Mouse (Mus musculus) forebrain, embryonic 15.5 days (tissue): ENCODE data around the gene Srsf2. TPM values are rescaled to one million over a fixed set of nuclear protein-coding genes. Genes with fewer than 3 reads are reported as not detected.
"Not testable (repeated sequence)": the region's sequence is repeated elsewhere in the genome, so short reads cannot be mapped to it uniquely, and the experiment has no call there.

Source experiments
- ATAC-seq: fragments of 200-750 bp; cut with Nextera tagmentation; replicated peaks from 2 replicates; pipeline ENCODE4 v1.8.0; 2017; ENCODE audit warnings: mild to moderate bottlenecking, moderate TSS enrichment, moderate library complexity
- H3K27ac ChIP-seq: fragments of 300-500 bp; sonication (generic); replicated peaks from 2 replicates; pipeline ENCODE4 v1.5.1; 2015; ENCODE audit warnings: mild to moderate bottlenecking, inconsistent platforms
- H3K27me3 ChIP-seq: fragments of 300-500 bp; sonication (generic); 2 replicates; pipeline ENCODE4 v1.6.1; 2015; ENCODE audit warnings: inconsistent platforms
- H3K36me3 ChIP-seq: fragments of 300-500 bp; sonication (generic); 2 replicates; pipeline ENCODE4 v1.6.1; 2015; ENCODE audit warnings: mild to moderate bottlenecking, inconsistent platforms
- H3K4me1 ChIP-seq: fragments of 300-500 bp; sonication (generic); 2 replicates; pipeline ENCODE4 v1.6.1; 2015; ENCODE audit warnings: inconsistent platforms
- H3K4me2 ChIP-seq: fragments of 300-500 bp; sonication (generic); replicated peaks from 2 replicates; pipeline ENCODE4 v1.6.1; 2015; ENCODE audit warnings: mild to moderate bottlenecking, inconsistent platforms
- H3K4me3 ChIP-seq: fragments of 300-500 bp; sonication (generic); 2 replicates; pipeline ENCODE4 v1.5.1; 2015; ENCODE audit warnings: mild to moderate bottlenecking, inconsistent platforms
- H3K9ac ChIP-seq: fragments of 300-500 bp; sonication (generic); replicated peaks from 2 replicates; pipeline ENCODE4 v1.6.1; 2015; ENCODE audit warnings: mild to moderate bottlenecking, inconsistent platforms
- H3K9me3 ChIP-seq: fragments of 300-500 bp; sonication (generic); 2 replicates; pipeline ENCODE4 v1.6.1; 2016; ENCODE audit warnings: inconsistent platforms
- WGBS: fragments of 180-500 bp; shearing (Covaris S2); methylation state at CpG from one replicate; pipeline ENCODE4 v1.1.7; 2015; ENCODE audit warnings: mixed read lengths; 5-methylcytosine and 5-hydroxymethylcytosine counted together
- polyA plus RNA-seq: library from polyadenylated mRNA; unstranded; fragments of >200 nt; fragmentation: Nextera tagmentation; extraction: Ambion mirVana; gene quantifications from 2 replicates; pipeline ENCODE4 v1.2.1, GENCODE M21; 2015

The Srsf2 gene
- polyA plus RNA-seq, 1 experiment from 2014 or later: 680 TPM

- no peak for ATAC-seq
- Histone ChIP-seq H3K4me2 (peak overlapping the region; percentile 84), H3K36me3 (peaks cover 30% of the 10 kb centered on the region), H3K27me3 (no peaks in the 10 kb centered on the region), H3K9me3 (no peaks in the 10 kb centered on the region), H3K9ac (peak overlapping the region; percentile 84), H3K4me1 (peaks cover 52% of the 10 kb centered on the region), H3K27ac (no peak overlapping the region), H3K4me3 (peak overlapping the region; percentile 90)
- WGBS: 25% methylated on average over 6 of the region's 6 CpGs
These were observed 1.9 kb downstream of the Srsf2 start for GRCm38 (mm10) chr11:116850833-116851477.

GRCm38 (mm10) chr11:116850085-116850484 is 2.8 kb downstream of the Srsf2 start:
- H3K27ac ChIP-seq: no peak overlapping the region
- ATAC-seq: no peak
- H3K4me1 ChIP-seq: peaks cover 50% of the 10 kb centered on the region
- H3K36me3 ChIP-seq: peaks cover 30% of the 10 kb centered on the region
- H3K4me3 ChIP-seq: peak overlapping the region; percentile 90
- H3K9ac ChIP-seq: no peak overlapping the region
- 47% methylated on average over 4 of the region's 4 CpGs for WGBS
- no peaks in the 10 kb centered on the region for H3K9me3 ChIP-seq
- H3K27me3 ChIP-seq: no peaks in the 10 kb centered on the region
- peak overlapping the region; percentile 84 for H3K4me2 ChIP-seq

- H3K9me3 ChIP-seq: no peaks in the 10 kb centered on the region
- H3K4me3 ChIP-seq: no peak overlapping the region
- ATAC-seq: no peak
- H3K4me1 ChIP-seq: peaks cover 49% of the 10 kb centered on the region
- H3K36me3 ChIP-seq: peaks cover 30% of the 10 kb centered on the region
- no peak overlapping the region for H3K9ac ChIP-seq
- no peak overlapping the region for H3K4me2 ChIP-seq
- no peak overlapping the region for H3K27ac ChIP-seq
- H3K27me3 ChIP-seq: no peaks in the 10 kb centered on the region
These were observed 3.3 kb downstream of the Srsf2 start for GRCm38 (mm10) chr11:116849587-116849986.

DNA sequence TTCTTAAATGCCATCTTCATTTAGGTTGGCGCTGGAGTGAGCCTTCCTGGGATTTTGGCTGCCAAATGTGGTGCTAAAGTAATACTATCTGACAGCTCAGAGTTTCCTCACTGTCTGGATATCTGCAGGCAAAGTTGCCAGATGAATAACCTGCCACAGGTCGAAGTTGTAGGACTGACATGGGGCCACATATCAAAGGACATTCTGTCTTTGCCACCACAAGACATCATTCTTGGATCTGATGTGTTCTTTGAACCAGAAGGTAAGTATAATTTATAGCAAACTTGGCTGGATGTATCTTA is 4.1 kb downstream of the Srsf2 start:
- H3K4me1 ChIP-seq: peaks cover 49% of the 10 kb centered on the region
- not testable (repeated sequence) for H3K9me3 ChIP-seq, H3K27me3 ChIP-seq, H3K4me2 ChIP-seq, ATAC-seq, H3K9ac ChIP-seq, H3K4me3 ChIP-seq
- peaks cover 30% of the 10 kb centered on the region for H3K36me3 ChIP-seq
- 73% methylated on average over 2 of the region's 2 CpGs for WGBS
- 0 out of 2 replicates have a peak overlapping the region, but pooled peaks have one; percentile 3 for H3K27ac ChIP-seq

- H3K27ac ChIP-seq: 0 out of 2 replicates have a peak overlapping the region, but pooled peaks have one; percentile 3
- WGBS: 89% methylated on average over 5 of the region's 5 CpGs
- H3K36me3 ChIP-seq: peaks cover 30% of the 10 kb centered on the region
These were observed 4.6 kb downstream of the Srsf2 start for GRCm38 (mm10) chr11:116848086-116848876.

GRCm38 (mm10) chr11:116847187-116848085 is 5.5 kb downstream of the Srsf2 start:
- Histone ChIP-seq H3K4me1 (peaks cover 52% of the 10 kb centered on the region), H3K4me2 (no peak overlapping the region), H3K27me3 (no peaks in the 10 kb centered on the region), H3K4me3 (no peak overlapping the region), H3K9me3 (no peaks in the 10 kb centered on the region), H3K36me3 (peaks cover 30% of the 10 kb centered on the region), H3K27ac (no peak overlapping the region), H3K9ac (no peak overlapping the region)
- no peak for ATAC-seq
- WGBS: 86% methylated on average over 3 of the region's 3 CpGs

More at GRCm38 (mm10) chr11:116848086-116848876, 4.6 kb downstream of the Srsf2 start:
- no peaks in the 10 kb centered on the region for H3K9me3 ChIP-seq
- no peak for ATAC-seq
- H3K27me3 ChIP-seq: no peaks in the 10 kb centered on the region
- no peak overlapping the region for H3K4me3 ChIP-seq
- H3K4me2 ChIP-seq: no peak overlapping the region
- H3K9ac ChIP-seq: no peak overlapping the region
- peaks cover 51% of the 10 kb centered on the region for H3K4me1 ChIP-seq

DNA sequence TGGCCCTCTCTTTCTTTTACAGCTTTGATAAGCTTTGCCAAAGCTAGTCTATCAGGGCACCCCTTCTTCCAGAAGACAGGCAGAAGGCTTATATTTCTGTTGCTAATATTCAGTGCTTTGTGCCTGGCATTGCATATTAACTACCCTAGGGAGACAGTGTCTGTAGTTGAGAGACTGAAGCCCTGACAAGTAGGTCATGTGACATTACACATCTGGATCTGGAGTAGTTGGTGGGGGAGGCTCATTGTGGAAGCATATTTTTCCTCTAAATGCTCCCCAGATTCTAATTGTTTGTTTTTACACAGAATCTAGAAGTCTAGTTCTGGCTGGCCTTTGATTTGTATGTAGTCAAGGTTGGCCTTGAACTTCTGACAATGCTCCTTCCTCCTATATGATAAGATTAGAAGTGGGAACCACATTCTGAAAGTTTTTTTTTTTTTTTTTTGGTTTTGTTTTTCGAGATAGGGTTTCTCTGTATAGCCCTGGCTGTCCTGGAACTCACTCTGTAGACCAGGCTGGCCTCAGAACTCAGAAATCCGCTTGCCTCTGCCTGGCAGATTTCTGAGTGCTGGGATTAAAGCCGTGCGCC is 6.2 kb downstream of the Srsf2 start:
- no peaks in the 10 kb centered on the region for H3K27me3 ChIP-seq
- H3K36me3 ChIP-seq: peaks cover 30% of the 10 kb centered on the region
- H3K4me3 ChIP-seq: no peak overlapping the region
- no peaks in the 10 kb centered on the region for H3K9me3 ChIP-seq
- H3K27ac ChIP-seq: peak overlapping the region; percentile 32; the same call in 1 of the 2 replicates
- H3K9ac ChIP-seq: no peak overlapping the region
- H3K4me2 ChIP-seq: no peak overlapping the region
- WGBS: 70% methylated on average over 4 of the region's 4 CpGs
- peaks cover 59% of the 10 kb centered on the region for H3K4me1 ChIP-seq
- ATAC-seq: no peak

DNA sequence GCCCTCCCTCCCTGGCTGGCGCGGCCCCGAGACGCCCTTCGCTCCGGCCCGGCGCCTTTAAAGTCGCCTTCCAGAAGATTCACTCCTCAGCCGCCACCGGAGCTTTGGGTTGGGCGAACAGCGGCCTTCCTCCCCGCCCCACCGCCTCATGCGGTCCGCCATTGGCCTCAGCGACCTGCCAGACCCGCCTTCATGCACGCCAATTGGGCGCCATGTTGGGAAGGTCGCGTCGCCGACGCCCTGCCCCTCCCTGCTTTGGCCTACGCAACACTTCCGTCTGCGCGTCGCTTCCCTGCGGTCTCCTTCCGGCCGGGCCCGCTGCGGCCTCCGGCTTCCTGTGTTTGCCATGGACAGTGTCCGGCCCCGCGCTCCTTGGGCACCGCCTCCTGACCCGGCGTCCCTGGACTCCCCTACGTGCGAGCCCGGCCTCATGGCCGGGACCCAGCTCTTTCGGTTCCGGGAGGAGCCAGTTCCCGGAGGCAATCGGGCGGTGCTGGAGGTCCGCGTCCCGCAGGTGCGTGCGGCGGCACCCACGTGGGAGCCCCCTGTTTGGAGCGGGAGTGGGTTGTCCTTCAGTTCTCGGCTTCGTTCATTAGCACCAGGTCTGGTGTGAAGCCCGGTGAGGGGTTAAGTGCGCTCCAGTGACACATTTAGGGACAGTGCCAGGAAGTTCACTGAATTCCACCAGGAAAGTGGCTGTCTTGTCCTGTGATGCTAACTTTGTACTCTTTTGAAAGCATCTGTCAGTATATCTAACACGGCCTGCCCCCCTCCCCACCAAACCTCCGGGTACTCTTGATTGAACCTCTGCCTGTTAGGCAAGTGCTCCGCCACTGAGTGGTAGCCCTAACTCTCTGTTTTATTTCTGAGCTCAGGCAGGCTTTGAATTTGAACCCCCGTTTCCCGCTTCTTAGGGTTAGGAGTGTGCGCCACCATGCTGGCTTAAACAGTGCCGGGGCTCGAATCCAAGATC is 9.3 kb downstream of the Srsf2 start, which contains the start of the genes Mettl23 and Jmjd6:
Gene Mettl23 (plus strand): TSS at position 18 of the 973 bp plus-strand sequence.
Gene Jmjd6 (minus strand): TSS at position 189 of the 973 bp plus-strand sequence.
- H3K36me3 ChIP-seq: peaks cover 35% of the 10 kb centered on the region
- H3K9ac ChIP-seq: peak within 1 kb of the TSS; percentile 87
- H3K4me3 ChIP-seq: peak within 1 kb of the TSS; percentile 93
- H3K27ac ChIP-seq: peak within 1 kb of the TSS; percentile 96
- under 1% methylated on average over 72 of the region's 72 CpGs for WGBS
- ATAC-seq: peak; percentile 97
- no peaks in the 10 kb centered on the region for H3K27me3 ChIP-seq
- peaks cover 59% of the 10 kb centered on the region for H3K4me1 ChIP-seq
- H3K4me2 ChIP-seq: peak within 1 kb of the TSS; percentile 79
- H3K9me3 ChIP-seq: no peaks in the 10 kb centered on the region

DNA sequence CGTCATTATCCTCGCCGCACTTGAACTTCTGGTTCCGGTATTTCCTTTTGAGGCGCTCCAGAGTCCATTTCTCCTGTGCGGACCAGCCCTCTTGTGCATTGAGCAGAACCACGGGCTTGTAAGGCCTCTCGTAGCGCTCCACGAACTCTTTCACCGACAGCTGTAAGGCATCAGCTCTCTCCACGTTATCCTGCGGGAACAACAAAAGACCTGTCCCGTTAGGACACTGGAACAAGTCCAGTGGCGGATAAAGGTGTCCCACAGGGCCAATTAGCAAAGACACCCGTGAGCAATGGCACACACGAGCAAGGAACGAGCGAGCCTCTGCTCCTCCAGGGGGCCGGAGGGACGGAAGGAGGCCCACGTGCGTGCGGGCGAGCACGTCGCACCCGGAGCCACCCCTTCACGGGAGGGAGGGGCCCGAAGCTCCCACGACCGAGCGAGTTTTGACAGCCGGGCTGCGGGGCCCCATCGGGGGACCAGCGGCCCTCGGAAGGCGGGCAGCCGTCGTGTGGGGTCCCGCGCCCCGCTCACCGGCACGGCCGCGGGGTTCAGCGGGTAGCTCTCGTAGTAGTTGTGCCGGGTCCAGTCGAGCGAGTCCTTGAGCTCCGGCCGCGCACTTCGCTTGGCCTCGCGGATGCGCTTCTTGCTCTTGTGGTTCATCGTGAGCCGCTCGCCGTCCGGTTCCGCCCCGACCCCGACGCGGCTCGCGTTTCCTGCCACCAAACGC is 10.2 kb downstream of the Srsf2 start:
- no peaks in the 10 kb centered on the region for H3K9me3 ChIP-seq
- peak overlapping the region; percentile 79 for H3K4me2 ChIP-seq
- peak overlapping the region; percentile 93 for H3K4me3 ChIP-seq
- under 1% methylated on average over 73 of the region's 73 CpGs for WGBS
- ATAC-seq: peak; percentile 70
- H3K36me3 ChIP-seq: peaks cover 35% of the 10 kb centered on the region
- peak overlapping the region; percentile 87 for H3K9ac ChIP-seq
- no peaks in the 10 kb centered on the region for H3K27me3 ChIP-seq
- peak overlapping the region; percentile 96 for H3K27ac ChIP-seq
- H3K4me1 ChIP-seq: peaks cover 57% of the 10 kb centered on the region

DNA sequence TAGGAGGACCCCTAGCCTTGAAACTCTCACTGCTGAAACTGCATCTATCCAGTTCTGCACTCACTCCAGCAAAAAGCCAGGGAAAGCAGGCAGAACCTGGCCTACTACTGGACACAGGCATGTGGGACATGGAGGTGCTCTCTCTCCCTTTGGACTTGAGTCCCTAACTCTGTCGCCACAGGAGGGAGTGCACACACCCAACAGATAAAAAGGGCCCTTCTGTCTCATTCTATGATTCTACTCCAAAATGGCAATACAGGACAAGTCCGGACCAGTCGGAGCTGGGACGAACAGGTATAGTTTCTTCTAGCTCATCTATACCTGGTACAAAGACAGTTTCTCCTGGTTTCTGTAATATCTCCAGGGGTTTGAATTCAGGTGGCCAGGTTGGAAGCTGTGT is 12.1 kb downstream of the Srsf2 start:
- Histone ChIP-seq H3K4me3 (peak overlapping the region; percentile 93; the same call in 1 of the 2 replicates), H3K27me3 (no peaks in the 10 kb centered on the region), H3K9ac (peak overlapping the region; percentile 25), H3K9me3 (no peaks in the 10 kb centered on the region), H3K4me2 (peak overlapping the region; percentile 79), H3K36me3 (peaks cover 54% of the 10 kb centered on the region), H3K27ac (no peak overlapping the region), H3K4me1 (peaks cover 48% of the 10 kb centered on the region)
- 86% methylated on average over 4 of the region's 4 CpGs for WGBS
- no peak for ATAC-seq
